Mouse (Mus musculus): Measurements from ENCODE around the gene Pip4k2a. TPM values are rescaled to one million over a fixed set of nuclear protein-coding genes. Genes with fewer than 3 reads are reported as not detected.

The Pip4k2a gene
- total and polyA plus RNA-seq, 3 experiments = 4.3 to 7.6 (median 6.5) TPM

DNA sequence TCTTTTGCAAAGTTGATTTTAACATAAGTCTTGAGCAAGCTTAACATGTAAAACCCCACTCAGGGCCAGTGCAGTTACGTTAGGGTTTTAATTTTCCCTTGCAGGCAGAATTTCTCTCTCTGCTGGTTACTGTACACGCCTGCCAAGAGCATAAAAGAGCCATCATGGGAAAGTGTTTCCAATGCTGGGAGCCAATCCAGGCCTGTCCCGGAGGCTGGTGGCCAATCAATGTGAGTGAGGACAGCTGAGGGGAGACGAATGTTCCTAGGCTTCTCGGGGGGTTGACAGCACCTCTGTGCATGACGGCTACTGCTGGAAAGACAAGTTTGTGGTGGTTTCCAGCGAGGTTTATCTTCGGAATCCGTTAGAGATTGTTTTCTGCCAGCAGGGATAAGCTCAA, 175.2 kb downstream of the Pip4k2a start:
- Histone ChIP-seq H3K27me3 (ENCODE audit: control insufficient read depth, insufficient read depth, low read length) (no peaks in the 10 kb centered on the region), H3K4me1 (ENCODE audit: control insufficient read depth, insufficient read depth, low read length) (peaks cover 6% of the 10 kb centered on the region), H3K27ac (no peak overlapping the region), H3K79me2 (replicated peaks; ENCODE audit: control insufficient read depth, insufficient read depth, low read length) (no peaks in the 10 kb centered on the region), H3K9ac (ENCODE audit: low read depth, low read length) (no peak overlapping the region), H3K36me3 (ENCODE audit: control insufficient read depth, insufficient read depth, low read length) (no peaks in the 10 kb centered on the region), H3K4me3 (no peak overlapping the region)
- TF ChIP-seq EP300 (IDR thresholded peaks at IDR 0.05; ENCODE audit: insufficient read depth, low read depth, low read length) (no peak), CTCF (IDR thresholded peaks at IDR 0.05) (no peak), POLR2A (IDR thresholded peaks at IDR 0.05; ENCODE audit: insufficient read depth, low read depth, low read length) (no peak)
- 46% methylated on average over 9 of the region's 9 CpGs for WGBS
- peak; percentile 62 to 63 for DNase-seq
- intact Hi-C loops (cut with DNase I) = loop anchor here (5.0 kb wide), 1 partner anchor 175 kb away; the partner anchor contains the start of genes 4930426L09Rik and Pip4k2a

GRCm38 (mm10) chr2:18821451-18822379, 176.2 kb downstream of the Pip4k2a start:
- peak overlapping the region; percentile 40 for H3K9ac ChIP-seq (ENCODE audit: low read depth, low read length)
- DNase-seq = peak; percentile 73 to 79
- no peaks in the 10 kb centered on the region for H3K79me2 ChIP-seq (replicated peaks; ENCODE audit: control insufficient read depth, insufficient read depth, low read length)
- TF ChIP-seq EP300 (IDR thresholded peaks at IDR 0.05; ENCODE audit: insufficient read depth, low read depth, low read length) = peak; percentile 78; the same call in 1 of the 2 replicates
- TF ChIP-seq POLR2A (IDR thresholded peaks at IDR 0.05; ENCODE audit: insufficient read depth, low read depth, low read length) = peak; percentile 30; the same call in 1 of the 2 replicates
- no peak for TF ChIP-seq CTCF (IDR thresholded peaks at IDR 0.05)
- H3K4me1 ChIP-seq (ENCODE audit: control insufficient read depth, insufficient read depth, low read length) = peaks cover 6% of the 10 kb centered on the region
- H3K27me3 ChIP-seq (ENCODE audit: control insufficient read depth, insufficient read depth, low read length) = no peaks in the 10 kb centered on the region
- WGBS = 38% methylated on average over 18 of the region's 18 CpGs
- peak overlapping the region; percentile 45 for H3K4me3 ChIP-seq
- H3K27ac ChIP-seq = peak overlapping the region; percentile 88
- H3K36me3 ChIP-seq (ENCODE audit: control insufficient read depth, insufficient read depth, low read length) = no peaks in the 10 kb centered on the region
- intact Hi-C loops (cut with DNase I) = loop anchor here (5.0 kb wide), 1 partner anchor 176 kb away; the partner anchor contains the start of genes 4930426L09Rik and Pip4k2a

DNA sequence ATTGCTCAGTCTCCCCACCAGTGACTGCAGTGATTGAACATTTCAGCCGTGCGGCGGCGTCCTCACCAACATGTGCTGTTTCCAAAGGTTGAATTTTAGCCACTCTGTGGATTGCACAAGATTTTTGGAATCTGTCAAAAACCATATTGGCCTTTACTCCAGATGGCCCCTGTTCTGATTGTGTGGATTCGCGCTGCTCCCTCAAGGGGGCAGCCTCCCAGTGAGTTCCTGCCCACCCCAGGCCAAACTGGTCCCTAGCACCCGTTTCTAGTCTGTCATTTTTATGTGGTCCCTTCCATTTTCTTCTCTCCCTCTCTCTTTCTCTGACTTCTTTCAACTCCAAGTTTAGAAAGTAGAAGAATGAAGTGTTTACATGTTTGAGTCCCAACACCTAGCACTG, 178.4 kb downstream of the Pip4k2a start:
- TF ChIP-seq POLR2A (IDR thresholded peaks at IDR 0.05; ENCODE audit: insufficient read depth, low read depth, low read length) (no peak), CTCF (IDR thresholded peaks at IDR 0.05) (peak; percentile 48)
- intact Hi-C loops (cut with DNase I) = no loop called here
- 79% methylated on average over 7 of the region's 7 CpGs for WGBS

GRCm38 (mm10) chr2:18816036-18816435, 181.9 kb downstream of the Pip4k2a start:
- intact Hi-C loops (cut with DNase I) = no loop called here
- DNase-seq = no peak
- H3K27me3 ChIP-seq (ENCODE audit: control insufficient read depth, insufficient read depth, low read length) = no peaks in the 10 kb centered on the region
- WGBS = 90% methylated on average over 2 of the region's 2 CpGs
- H3K79me2 ChIP-seq (replicated peaks; ENCODE audit: control insufficient read depth, insufficient read depth, low read length) = no peaks in the 10 kb centered on the region
- no peak overlapping the region for H3K9ac ChIP-seq (ENCODE audit: low read depth, low read length)
- H3K4me3 ChIP-seq = no peak overlapping the region
- H3K27ac ChIP-seq = no peak overlapping the region
- no peaks in the 10 kb centered on the region; the same call in 1 of the 2 replicates for H3K4me1 ChIP-seq (ENCODE audit: control insufficient read depth, insufficient read depth, low read length)
- no peaks in the 10 kb centered on the region for H3K36me3 ChIP-seq (ENCODE audit: control insufficient read depth, insufficient read depth, low read length)
- no peak for TF ChIP-seq EP300 (IDR thresholded peaks at IDR 0.05; ENCODE audit: insufficient read depth, low read depth, low read length)

More for the DNA sequence above, 178.4 kb downstream of the Pip4k2a start:
- Histone ChIP-seq H3K27ac (no peak overlapping the region), H3K27me3 (ENCODE audit: control insufficient read depth, insufficient read depth, low read length) (no peaks in the 10 kb centered on the region), H3K9ac (ENCODE audit: low read depth, low read length) (no peak overlapping the region), H3K4me1 (ENCODE audit: control insufficient read depth, insufficient read depth, low read length) (peaks cover 6% of the 10 kb centered on the region), H3K79me2 (replicated peaks; ENCODE audit: control insufficient read depth, insufficient read depth, low read length) (no peaks in the 10 kb centered on the region), H3K4me3 (no peak overlapping the region), H3K36me3 (ENCODE audit: control insufficient read depth, insufficient read depth, low read length) (no peaks in the 10 kb centered on the region)
- peak in 1 of 2 experiments; percentile 20 for DNase-seq

- Histone ChIP-seq H3K9ac (ENCODE audit: low read depth, low read length) (no peak overlapping the region), H3K36me3 (ENCODE audit: control insufficient read depth, insufficient read depth, low read length) (no peaks in the 10 kb centered on the region), H3K4me3 (no peak overlapping the region), H3K79me2 (replicated peaks; ENCODE audit: control insufficient read depth, insufficient read depth, low read length) (no peaks in the 10 kb centered on the region), H3K27me3 (ENCODE audit: control insufficient read depth, insufficient read depth, low read length) (no peaks in the 10 kb centered on the region), H3K4me1 (ENCODE audit: control insufficient read depth, insufficient read depth, low read length) (no peaks in the 10 kb centered on the region), H3K27ac (no peak overlapping the region)
- intact Hi-C loops (cut with DNase I) = no loop called here
- DNase-seq = no peak
- TF ChIP-seq EP300 (IDR thresholded peaks at IDR 0.05; ENCODE audit: insufficient read depth, low read depth, low read length) (no peak), CTCF (IDR thresholded peaks at IDR 0.05) (no peak), POLR2A (IDR thresholded peaks at IDR 0.05; ENCODE audit: insufficient read depth, low read depth, low read length) (no peak)
- WGBS = 85% methylated on average over 6 of the region's 6 CpGs
Measured at GRCm38 (mm10) chr2:18815336-18815965, 182.5 kb downstream of the Pip4k2a start.

GRCm38 (mm10) chr2:18814447-18814804, 183.5 kb downstream of the Pip4k2a start:
- intact Hi-C loops (cut with DNase I) = no loop called here
- TF ChIP-seq EP300 (IDR thresholded peaks at IDR 0.05; ENCODE audit: insufficient read depth, low read depth, low read length) (no peak), CTCF (IDR thresholded peaks at IDR 0.05) (no peak), POLR2A (IDR thresholded peaks at IDR 0.05; ENCODE audit: insufficient read depth, low read depth, low read length) (no peak)
- Histone ChIP-seq H3K9ac (ENCODE audit: low read depth, low read length) (no peak overlapping the region), H3K4me3 (no peak overlapping the region), H3K4me1 (ENCODE audit: control insufficient read depth, insufficient read depth, low read length) (no peaks in the 10 kb centered on the region), H3K36me3 (ENCODE audit: control insufficient read depth, insufficient read depth, low read length) (no peaks in the 10 kb centered on the region), H3K79me2 (replicated peaks; ENCODE audit: control insufficient read depth, insufficient read depth, low read length) (no peaks in the 10 kb centered on the region), H3K27me3 (ENCODE audit: control insufficient read depth, insufficient read depth, low read length) (no peaks in the 10 kb centered on the region), H3K27ac (no peak overlapping the region)
- no peak for DNase-seq
- 44% methylated on average over 5 of the region's 5 CpGs for WGBS

All from heart, adult 2 months (tissue).